Mouse (Mus musculus) limb, embryonic 13.5 days (tissue): ENCODE data around the gene 0610030E20Rik. TPM values are rescaled to one million over a fixed set of nuclear protein-coding genes. Genes with fewer than 3 reads are reported as not detected.

ENCODE experiments used
- ATAC-seq: fragments of 200-750 bp; cut with Nextera tagmentation; 2 replicates; pipeline ENCODE4 v1.8.0; 2017; ENCODE audit warnings: low read depth, moderate number of reproducible peaks, moderate TSS enrichment; ENCODE audit not compliant: low FRiP score
- H3K27ac ChIP-seq: fragments of 300-500 bp; sonication (generic); 2 replicates; pipeline ENCODE4 v1.5.1; 2015; ENCODE audit warnings: inconsistent platforms, mild to moderate bottlenecking, moderate library complexity
- H3K27me3 ChIP-seq: fragments of 300-500 bp; sonication (generic); 2 replicates; pipeline ENCODE4 v1.6.1; 2015; ENCODE audit warnings: mild to moderate bottlenecking, inconsistent platforms
- H3K36me3 ChIP-seq: fragments of 300-500 bp; sonication (generic); 2 replicates; pipeline ENCODE4 v1.6.1; 2015; ENCODE audit warnings: inconsistent platforms, mild to moderate bottlenecking, moderate library complexity
- H3K4me1 ChIP-seq: fragments of 300-500 bp; sonication (generic); 2 replicates; pipeline ENCODE4 v1.6.1; 2015; ENCODE audit warnings: inconsistent platforms
- H3K4me2 ChIP-seq: fragments of 300-500 bp; sonication (generic); replicated peaks from 2 replicates; pipeline ENCODE4 v1.6.1; 2015; ENCODE audit warnings: inconsistent platforms, mild to moderate bottlenecking, moderate library complexity
- H3K4me3 ChIP-seq: fragments of 300-500 bp; sonication (generic); 2 replicates; pipeline ENCODE4 v1.5.1; 2015; ENCODE audit warnings: moderate library complexity, mild to moderate bottlenecking, inconsistent platforms
- H3K9ac ChIP-seq: fragments of 300-500 bp; sonication (generic); 2 replicates; pipeline ENCODE4 v1.6.1; 2015; ENCODE audit warnings: mild to moderate bottlenecking, inconsistent platforms
- H3K9me3 ChIP-seq: fragments of 300-500 bp; sonication (generic); 2 replicates; pipeline ENCODE4 v1.6.1; 2016; ENCODE audit warnings: inconsistent platforms
- WGBS: fragments of 180-500 bp; shearing (Covaris S2); methylation state at CpG from one replicate; pipeline ENCODE4 v1.1.7; 2015; 5-methylcytosine and 5-hydroxymethylcytosine counted together
- polyA plus RNA-seq: library from polyadenylated mRNA; unstranded; fragments of >200 nt; fragmentation: Nextera tagmentation; extraction: Ambion mirVana; gene quantifications from 2 replicates; pipeline ENCODE4 v1.2.1, GENCODE M21; 2015

Gene 0610030E20Rik
- polyA plus RNA-seq, 1 experiment from 2014 or later, result 30.2 TPM

DNA sequence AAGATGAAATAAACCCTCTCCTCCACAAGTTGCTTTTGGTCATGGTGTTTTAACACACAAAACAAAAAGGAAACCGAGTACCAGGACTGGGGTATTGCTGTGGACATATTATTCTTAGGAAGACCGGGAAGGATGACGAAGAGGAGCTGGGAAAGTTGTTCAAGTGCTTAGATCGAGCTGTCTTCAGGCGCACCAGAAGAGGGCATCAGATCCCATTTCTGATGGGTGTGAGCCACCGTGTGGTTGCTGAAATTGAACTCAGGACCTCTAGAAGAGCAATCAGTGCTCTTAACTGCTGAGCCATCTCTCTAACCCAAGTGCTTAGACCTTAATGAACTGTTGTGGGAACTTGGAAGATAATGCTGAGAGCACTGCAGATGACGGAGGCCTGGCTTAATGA lies 16.9 kb downstream of the 0610030E20Rik start:
- Histone ChIP-seq H3K9me3 (no peaks in the 10 kb centered on the region), H3K27ac (no peak overlapping the region), H3K27me3 (no peaks in the 10 kb centered on the region), H3K4me2 (no peak overlapping the region), H3K9ac (no peak overlapping the region), H3K4me3 (no peak overlapping the region), H3K36me3 (peaks cover 17% of the 10 kb centered on the region), H3K4me1 (peaks cover 21% of the 10 kb centered on the region)
- ATAC-seq, result no peak
- 53% methylated on average over 7 of the region's 7 CpGs for WGBS

DNA sequence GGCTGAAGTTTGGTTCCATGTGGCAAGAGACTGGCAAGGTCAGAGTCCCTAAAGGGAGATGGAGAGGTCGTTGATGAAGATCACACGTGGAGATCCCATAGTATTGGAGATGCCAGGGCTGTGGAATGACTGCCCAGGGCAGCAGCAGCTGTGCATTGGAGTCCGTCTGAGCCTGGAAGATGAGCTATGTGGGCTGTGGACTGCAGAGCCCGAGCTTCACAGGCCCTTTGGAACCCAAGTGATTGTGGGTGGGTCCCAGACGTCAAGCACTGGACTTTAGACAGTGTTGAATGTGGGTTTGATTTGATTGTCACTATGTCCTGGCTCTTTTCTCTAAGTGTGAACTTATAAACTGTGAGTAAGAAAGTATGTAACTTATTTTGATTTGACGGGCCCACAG lies 17.9 kb downstream of the 0610030E20Rik start:
- WGBS, result 63% methylated on average over 6 of the region's 6 CpGs
- no peaks in the 10 kb centered on the region for H3K9me3 ChIP-seq
- no peak for ATAC-seq
- no peak overlapping the region for H3K9ac ChIP-seq
- H3K27me3 ChIP-seq, result no peaks in the 10 kb centered on the region
- H3K4me3 ChIP-seq, result no peak overlapping the region
- H3K4me1 ChIP-seq, result peaks cover 21% of the 10 kb centered on the region
- H3K27ac ChIP-seq, result no peak overlapping the region
- H3K4me2 ChIP-seq, result no peak overlapping the region
- H3K36me3 ChIP-seq, result peaks cover 8% of the 10 kb centered on the region

GRCm38 (mm10) chr6:72366304-72366703 lies 19.2 kb downstream of the 0610030E20Rik start:
- Histone ChIP-seq H3K27ac (no peak overlapping the region), H3K9me3 (no peaks in the 10 kb centered on the region), H3K36me3 (no peaks in the 10 kb centered on the region), H3K4me1 (peaks cover 17% of the 10 kb centered on the region), H3K4me3 (no peak overlapping the region), H3K27me3 (no peaks in the 10 kb centered on the region), H3K9ac (no peak overlapping the region), H3K4me2 (no peak overlapping the region)
- ATAC-seq, result no peak
- 68% methylated on average over 3 of the region's 3 CpGs for WGBS

DNA sequence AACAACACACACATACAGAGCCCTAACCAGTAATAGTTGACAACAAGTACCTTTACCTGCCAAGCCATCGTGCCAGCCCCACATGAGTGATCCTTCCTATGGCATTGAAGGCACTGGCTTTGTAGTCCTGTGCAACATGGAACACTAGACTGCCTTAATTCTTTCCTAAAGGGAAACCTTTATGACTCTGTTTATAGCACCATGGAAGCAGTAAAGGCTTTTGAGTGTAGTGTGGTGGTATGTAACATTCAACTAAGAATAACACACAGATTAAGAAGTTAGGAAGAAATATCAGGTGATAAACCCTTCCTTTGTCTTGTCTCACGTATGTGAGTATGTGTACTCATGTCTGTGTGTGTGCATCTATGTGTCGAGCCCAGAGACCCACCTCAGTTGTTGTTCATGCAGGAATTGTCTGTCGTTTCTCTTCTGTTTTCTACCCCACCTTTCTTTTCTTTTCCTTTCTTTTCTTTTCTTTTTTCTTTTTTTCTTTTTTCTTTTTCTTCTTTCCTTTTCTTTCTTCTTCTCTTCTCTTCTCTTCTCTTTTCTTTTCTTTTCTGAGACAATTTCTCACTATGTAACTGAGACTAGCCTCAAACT lies 19.8 kb downstream of the 0610030E20Rik start, which contains the start of gene Rnf181:
TSS of gene Rnf181 (minus strand) at position 113 of the 600 bp plus-strand sequence.
- H3K27me3 ChIP-seq, result no peaks in the 10 kb centered on the region
- 81% methylated on average over 4 of the region's 4 CpGs for WGBS

DNA sequence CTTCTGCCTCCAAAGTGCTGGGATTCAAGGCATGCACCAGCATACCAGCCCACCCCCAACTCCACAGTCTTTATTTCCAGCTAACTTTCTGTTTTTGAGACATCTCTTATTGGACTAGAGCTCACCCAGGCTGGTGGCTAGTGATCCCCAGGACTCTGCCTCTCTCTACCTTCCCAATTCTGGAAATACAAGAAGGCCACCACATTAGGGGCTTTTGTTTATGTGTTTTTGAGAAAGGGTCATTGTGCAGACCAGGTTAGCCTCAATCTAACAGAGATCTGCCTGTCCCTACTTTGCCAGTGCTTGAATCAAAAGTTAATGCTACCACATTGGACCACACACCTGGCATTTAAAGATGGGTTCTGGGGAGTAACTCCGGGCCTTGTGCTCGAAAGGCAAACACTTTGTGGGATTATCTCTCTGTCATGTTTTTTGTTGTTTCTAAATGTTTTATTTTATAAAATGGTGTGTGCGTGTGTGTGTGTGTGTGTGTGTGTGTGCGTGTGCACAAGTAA lies 20.4 kb downstream of the 0610030E20Rik start:
- no peak for ATAC-seq
- H3K4me1 ChIP-seq, result peaks cover 17% of the 10 kb centered on the region
- H3K27me3 ChIP-seq, result no peaks in the 10 kb centered on the region
- no peaks in the 10 kb centered on the region for H3K36me3 ChIP-seq
- H3K27ac ChIP-seq, result no peak overlapping the region
- H3K9ac ChIP-seq, result no peak overlapping the region
- WGBS, result 73% methylated on average over 4 of the region's 4 CpGs
- no peaks in the 10 kb centered on the region for H3K9me3 ChIP-seq
- no peak overlapping the region for H3K4me2 ChIP-seq
- H3K4me3 ChIP-seq, result no peak overlapping the region

More for the DNA sequence above, 19.8 kb downstream of the 0610030E20Rik start, which contains the start of gene Rnf181:
- Histone ChIP-seq H3K9ac (no peak within 1 kb of the TSS), H3K36me3 (no peaks in the 10 kb centered on the region), H3K27ac (no peak within 1 kb of the TSS), H3K9me3 (no peaks in the 10 kb centered on the region), H3K4me3 (no peak within 1 kb of the TSS), H3K4me1 (peaks cover 17% of the 10 kb centered on the region), H3K4me2 (no peak within 1 kb of the TSS)
- no peak for ATAC-seq

GRCm38 (mm10) chr6:72369557-72369956 lies 22.4 kb downstream of the 0610030E20Rik start:
- H3K9ac ChIP-seq, result no peak overlapping the region
- H3K4me1 ChIP-seq, result peaks cover 11% of the 10 kb centered on the region
- no peaks in the 10 kb centered on the region for H3K27me3 ChIP-seq
- no peaks in the 10 kb centered on the region for H3K9me3 ChIP-seq
- no peaks in the 10 kb centered on the region for H3K36me3 ChIP-seq
- H3K27ac ChIP-seq, result no peak overlapping the region
- ATAC-seq, result no peak
- no peak overlapping the region for H3K4me3 ChIP-seq
- H3K4me2 ChIP-seq, result no peak overlapping the region
- 73% methylated on average over 4 of the region's 4 CpGs for WGBS

DNA sequence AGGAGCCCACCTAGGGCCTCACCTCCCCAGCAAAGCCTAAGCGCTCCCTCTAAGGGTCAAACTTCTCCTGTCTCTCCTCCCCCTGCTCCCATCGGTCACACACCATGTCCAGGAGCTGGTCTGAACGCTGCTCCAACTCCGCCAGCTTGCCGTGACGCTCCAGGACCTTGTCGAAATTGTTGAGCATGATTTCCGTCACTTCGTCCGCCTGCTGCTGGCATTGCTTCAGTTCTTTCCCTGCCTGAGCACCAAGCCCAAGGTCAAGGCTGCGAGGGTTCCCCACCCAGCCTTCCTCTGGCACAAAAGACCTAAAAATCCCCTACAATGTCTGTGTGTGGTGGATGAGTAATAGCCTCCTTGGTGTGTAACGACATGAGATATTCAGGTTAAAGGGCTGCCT lies 23.0 kb downstream of the 0610030E20Rik start:
- H3K27ac ChIP-seq, result no peak overlapping the region
- H3K9ac ChIP-seq, result no peak overlapping the region
- H3K4me1 ChIP-seq, result peaks cover 11% of the 10 kb centered on the region
- ATAC-seq, result no peak
- 85% methylated on average over 12 of the region's 12 CpGs for WGBS
- no peak overlapping the region for H3K4me3 ChIP-seq
- H3K27me3 ChIP-seq, result no peaks in the 10 kb centered on the region
- no peaks in the 10 kb centered on the region for H3K9me3 ChIP-seq
- no peaks in the 10 kb centered on the region for H3K36me3 ChIP-seq
- no peak overlapping the region for H3K4me2 ChIP-seq

- no peak for ATAC-seq
- Histone ChIP-seq H3K4me2 (no peak overlapping the region), H3K9ac (no peak overlapping the region), H3K27ac (no peak overlapping the region), H3K27me3 (no peaks in the 10 kb centered on the region), H3K36me3 (no peaks in the 10 kb centered on the region), H3K9me3 (no peaks in the 10 kb centered on the region), H3K4me1 (peaks cover 11% of the 10 kb centered on the region), H3K4me3 (no peak overlapping the region)
- 47% methylated on average over 5 of the region's 5 CpGs for WGBS
These were observed 24.0 kb downstream of the 0610030E20Rik start for GRCm38 (mm10) chr6:72371147-72371546.

- Histone ChIP-seq H3K27ac (no peak overlapping the region), H3K4me1 (peaks cover 11% of the 10 kb centered on the region), H3K9ac (no peak overlapping the region), H3K36me3 (no peaks in the 10 kb centered on the region), H3K4me3 (no peak overlapping the region), H3K27me3 (no peaks in the 10 kb centered on the region), H3K4me2 (no peak overlapping the region), H3K9me3 (no peaks in the 10 kb centered on the region)
- 44% methylated on average over 1 of the region's 1 CpGs for WGBS
- ATAC-seq, result no peak
These were observed 24.5 kb downstream of the 0610030E20Rik start for GRCm38 (mm10) chr6:72371571-72371970.

GRCm38 (mm10) chr6:72373184-72373583 lies 26.1 kb downstream of the 0610030E20Rik start:
- 78% methylated on average over 4 of the region's 4 CpGs for WGBS

GRCm38 (mm10) chr6:72374206-72374605 lies 27.1 kb downstream of the 0610030E20Rik start:
- Histone ChIP-seq H3K27me3 (0 out of 2 replicates have a peak, but pooled peaks cover under 1% of the 10 kb centered on the region), H3K9me3 (no peaks in the 10 kb centered on the region), H3K4me3 (no peak overlapping the region), H3K4me2 (no peak overlapping the region), H3K9ac (no peak overlapping the region), H3K4me1 (peaks cover 12% of the 10 kb centered on the region), H3K36me3 (no peaks in the 10 kb centered on the region), H3K27ac (no peak overlapping the region)
- 65% methylated on average over 7 of the region's 7 CpGs for WGBS
- ATAC-seq, result no peak

More at GRCm38 (mm10) chr6:72373184-72373583, 26.1 kb downstream of the 0610030E20Rik start:
- Histone ChIP-seq H3K4me1 (peaks cover 11% of the 10 kb centered on the region), H3K27me3 (no peaks in the 10 kb centered on the region), H3K9me3 (no peaks in the 10 kb centered on the region), H3K27ac (no peak overlapping the region), H3K9ac (no peak overlapping the region), H3K4me2 (no peak overlapping the region), H3K4me3 (no peak overlapping the region), H3K36me3 (no peaks in the 10 kb centered on the region)
- no peak for ATAC-seq

- WGBS, result 81% methylated on average over 15 of the region's 15 CpGs
These were observed 27.9 kb downstream of the 0610030E20Rik start for GRCm38 (mm10) chr6:72374820-72375563.

More at GRCm38 (mm10) chr6:72374820-72375563, 27.9 kb downstream of the 0610030E20Rik start:
- Histone ChIP-seq H3K9me3 (no peaks in the 10 kb centered on the region), H3K4me1 (peaks cover 19% of the 10 kb centered on the region), H3K36me3 (no peaks in the 10 kb centered on the region), H3K27ac (no peak overlapping the region), H3K27me3 (peaks cover 7% of the 10 kb centered on the region; the same call in 1 of the 2 replicates), H3K4me3 (no peak overlapping the region), H3K4me2 (no peak overlapping the region), H3K9ac (no peak overlapping the region)
- no peak for ATAC-seq
